Mouse (Mus musculus): ENCODE measurements around the gene Nenf. TPM values are rescaled to one million over a fixed set of nuclear protein-coding genes. Genes with fewer than 3 reads are reported as not detected.

Gene Nenf
- polyA plus RNA-seq, 1 experiment from 2014 or later: 70.5 TPM

DNA sequence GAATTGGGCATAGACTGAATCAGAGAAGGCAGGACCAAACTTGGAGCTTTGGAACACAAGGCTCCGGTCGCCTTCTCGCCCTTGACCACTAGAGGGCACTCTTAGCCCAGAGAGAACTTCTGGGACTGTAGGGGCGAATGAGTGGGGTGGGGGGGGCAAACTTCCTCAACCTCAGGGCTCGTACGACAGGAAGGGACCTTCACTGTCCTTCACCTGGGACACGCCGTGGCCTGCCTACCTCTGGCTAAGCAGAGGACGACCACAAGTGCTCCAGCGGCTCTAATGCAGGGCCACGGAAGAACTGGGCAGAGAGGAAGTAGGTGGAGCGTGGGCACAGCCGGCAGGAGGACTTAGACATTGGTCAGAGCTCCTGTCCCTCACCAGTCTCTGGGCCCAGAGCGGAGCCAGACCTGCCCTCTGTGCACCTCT lies 5.5 kb downstream of the Nenf start:
- H3K36me3 ChIP-seq (ENCODE audit: control insufficient read depth, insufficient read depth, low read length): no peaks in the 10 kb centered on the region
- peak; percentile 86 for ATAC-seq (ENCODE audit: low FRiP score)
- H3K4me3 ChIP-seq (ENCODE audit: low read depth, low read length): peak overlapping the region; percentile 48
- DNase-seq (ENCODE audit: low spot score, missing footprints): peak; percentile 98
- no peak overlapping the region for H3K27ac ChIP-seq (ENCODE audit: low read depth, low read length)
- no peaks in the 10 kb centered on the region for H3K9me3 ChIP-seq (ENCODE audit: control insufficient read depth, low read length)
- no peaks in the 10 kb centered on the region for H3K27me3 ChIP-seq (ENCODE audit: control insufficient read depth, insufficient read depth, low read length)
- 1% methylated on average over 14 of the region's 14 CpGs for WGBS
- H3K4me2 ChIP-seq: peak overlapping the region; percentile 44
- H3K4me1 ChIP-seq (ENCODE audit: control insufficient read depth, insufficient read depth, low read length): peaks cover 8% of the 10 kb centered on the region; the same call in 1 of the 2 replicates
- H3K9ac ChIP-seq (ENCODE audit: low read length): peak overlapping the region; percentile 56

DNA sequence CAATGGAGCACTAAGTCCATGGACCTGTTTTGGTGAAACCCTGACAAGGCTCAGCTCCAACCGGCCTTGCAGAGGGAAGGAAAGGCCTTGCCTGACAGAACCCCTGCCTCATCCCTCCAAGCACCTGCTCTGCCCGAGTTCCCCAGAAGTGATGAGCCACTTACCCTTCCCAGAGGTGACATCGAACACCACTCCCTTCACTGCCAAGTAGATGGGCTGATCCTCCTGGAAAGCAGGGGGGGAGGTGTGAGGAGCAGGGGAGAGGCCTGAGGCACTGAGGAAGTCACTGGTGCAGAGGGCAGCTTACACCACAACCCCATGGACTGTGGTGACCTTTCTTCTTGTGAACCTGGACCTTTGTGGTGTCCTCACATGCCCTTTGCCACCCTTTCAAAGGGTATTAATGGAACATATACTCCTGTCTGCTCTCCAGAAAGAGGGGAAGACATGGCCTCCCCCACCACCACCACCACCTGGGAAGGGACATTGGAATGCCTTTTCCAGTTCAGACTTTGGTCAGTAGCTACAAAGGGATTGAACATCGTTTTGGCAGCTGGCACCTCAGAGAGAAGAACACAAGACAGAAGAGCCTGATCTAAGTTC lies 6.6 kb downstream of the Nenf start:
- Histone ChIP-seq H3K4me1 (ENCODE audit: control insufficient read depth, insufficient read depth, low read length) (peaks cover 3% of the 10 kb centered on the region; the same call in 1 of the 2 replicates), H3K4me2 (no peak overlapping the region), H3K9me3 (ENCODE audit: control insufficient read depth, low read length) (no peaks in the 10 kb centered on the region), H3K27ac (ENCODE audit: low read depth, low read length) (no peak overlapping the region), H3K27me3 (ENCODE audit: control insufficient read depth, insufficient read depth, low read length) (no peaks in the 10 kb centered on the region), H3K9ac (ENCODE audit: low read length) (no peak overlapping the region), H3K4me3 (ENCODE audit: low read depth, low read length) (no peak overlapping the region), H3K36me3 (ENCODE audit: control insufficient read depth, insufficient read depth, low read length) (no peaks in the 10 kb centered on the region)
- ATAC-seq (ENCODE audit: low FRiP score): no peak
- 77% methylated on average over 4 of the region's 4 CpGs for WGBS
- no peak for DNase-seq (ENCODE audit: low spot score, missing footprints)

DNA sequence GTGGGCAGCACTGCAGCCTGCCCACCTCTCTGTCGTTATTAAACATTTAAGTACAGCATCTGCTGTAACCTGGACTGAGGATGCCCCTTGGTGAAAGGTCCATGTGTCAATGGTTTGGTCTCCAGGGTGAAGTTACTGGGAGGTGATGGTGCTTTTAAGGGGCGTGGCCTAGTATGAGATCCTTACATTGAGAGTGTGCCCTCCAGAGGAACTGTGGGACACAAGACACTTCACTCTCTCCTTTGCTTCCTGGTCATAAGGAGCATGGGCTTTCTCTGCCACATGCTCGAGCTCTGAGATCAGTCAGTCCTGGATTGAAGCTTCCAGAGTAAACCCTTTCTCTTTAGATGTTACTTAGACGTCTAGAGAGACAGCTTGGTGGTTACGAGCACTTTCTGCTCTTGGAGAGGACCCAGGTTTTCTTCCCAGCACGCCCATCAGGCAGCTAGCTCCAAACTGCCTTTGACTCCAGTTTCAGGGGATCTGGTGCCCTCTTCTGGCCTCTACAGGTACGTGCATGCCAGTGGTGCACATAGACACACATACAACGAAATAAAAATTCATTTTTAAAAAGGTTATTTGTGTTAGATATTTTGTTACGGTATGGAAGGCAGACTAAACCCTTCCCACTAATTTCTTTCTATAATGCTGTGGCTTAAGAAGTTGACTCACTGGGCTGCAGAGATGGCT lies 10.1 kb downstream of the Nenf start:
- 84% methylated on average over 9 of the region's 9 CpGs for WGBS
- no peaks in the 10 kb centered on the region for H3K36me3 ChIP-seq (ENCODE audit: control insufficient read depth, insufficient read depth, low read length)

DNA sequence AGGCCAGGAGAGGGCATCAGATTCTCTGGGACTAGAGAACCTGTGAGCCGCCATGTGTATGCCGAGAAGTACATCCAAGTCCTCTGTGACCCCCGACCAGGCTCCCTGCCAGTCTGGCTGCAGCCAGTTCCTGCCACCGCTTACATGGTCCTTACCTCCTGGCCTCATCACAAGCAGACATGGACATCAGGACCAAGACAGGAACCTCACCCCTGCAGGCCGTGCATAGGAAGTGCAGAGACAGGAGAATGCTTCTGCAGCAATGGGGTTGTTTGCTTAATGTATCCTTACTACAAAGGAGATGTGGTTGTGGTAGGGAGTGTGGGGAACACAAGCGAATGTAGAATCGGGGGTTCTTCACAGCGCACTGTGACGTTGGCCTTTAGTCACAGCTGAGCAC lies 11.7 kb downstream of the Nenf start:
- no peak overlapping the region for H3K27ac ChIP-seq (ENCODE audit: low read depth, low read length)
- WGBS: 89% methylated on average over 9 of the region's 9 CpGs
- no peaks in the 10 kb centered on the region for H3K9me3 ChIP-seq (ENCODE audit: control insufficient read depth, low read length)
- H3K4me3 ChIP-seq (ENCODE audit: low read depth, low read length): no peak overlapping the region
- ATAC-seq (ENCODE audit: low FRiP score) (no peak), DNase-seq (ENCODE audit: low spot score, missing footprints) (peak; percentile 85)
- no peaks in the 10 kb centered on the region for H3K4me1 ChIP-seq (ENCODE audit: control insufficient read depth, insufficient read depth, low read length)
- H3K4me2 ChIP-seq: no peak overlapping the region
- H3K27me3 ChIP-seq (ENCODE audit: control insufficient read depth, insufficient read depth, low read length): no peaks in the 10 kb centered on the region
- no peaks in the 10 kb centered on the region for H3K36me3 ChIP-seq (ENCODE audit: control insufficient read depth, insufficient read depth, low read length)
- no peak overlapping the region for H3K9ac ChIP-seq (ENCODE audit: low read length)

More for the DNA sequence above, 10.1 kb downstream of the Nenf start:
- Histone ChIP-seq H3K4me1 (ENCODE audit: control insufficient read depth, insufficient read depth, low read length) (peaks cover 3% of the 10 kb centered on the region; the same call in 1 of the 2 replicates), H3K27ac (ENCODE audit: low read depth, low read length) (no peak overlapping the region), H3K27me3 (ENCODE audit: control insufficient read depth, insufficient read depth, low read length) (no peaks in the 10 kb centered on the region), H3K4me3 (ENCODE audit: low read depth, low read length) (no peak overlapping the region), H3K9ac (ENCODE audit: low read length) (no peak overlapping the region), H3K9me3 (ENCODE audit: control insufficient read depth, low read length) (no peaks in the 10 kb centered on the region), H3K4me2 (no peak overlapping the region)
- peak; percentile 71 for DNase-seq (ENCODE audit: low spot score, missing footprints)
- ATAC-seq (ENCODE audit: low FRiP score): no peak

DNA sequence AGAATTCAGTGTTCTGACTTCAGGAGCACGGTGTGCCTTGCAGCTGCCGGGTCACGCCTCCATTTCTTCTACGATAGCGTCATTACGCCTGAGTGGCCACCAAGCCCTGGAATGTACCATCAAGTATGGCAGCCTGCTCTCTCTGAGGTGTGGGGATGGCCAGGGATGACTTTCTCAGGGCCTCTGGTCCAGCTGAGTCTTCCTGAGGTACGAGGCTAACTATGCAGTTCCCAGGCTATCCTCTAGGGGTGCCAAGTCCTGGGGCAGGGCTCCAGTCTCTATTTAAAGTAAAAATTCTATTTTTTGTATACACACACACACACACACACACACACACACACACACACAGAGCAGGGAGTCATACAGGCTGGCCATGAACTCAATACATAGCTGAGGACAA lies 12.4 kb downstream of the Nenf start:
- Histone ChIP-seq H3K36me3 (ENCODE audit: control insufficient read depth, insufficient read depth, low read length) (no peaks in the 10 kb centered on the region), H3K27me3 (ENCODE audit: control insufficient read depth, insufficient read depth, low read length) (no peaks in the 10 kb centered on the region), H3K4me1 (ENCODE audit: control insufficient read depth, insufficient read depth, low read length) (no peaks in the 10 kb centered on the region), H3K27ac (ENCODE audit: low read depth, low read length) (no peak overlapping the region), H3K9ac (ENCODE audit: low read length) (no peak overlapping the region), H3K4me2 (no peak overlapping the region), H3K4me3 (ENCODE audit: low read depth, low read length) (no peak overlapping the region), H3K9me3 (ENCODE audit: control insufficient read depth, low read length) (no peaks in the 10 kb centered on the region)
- DNase-seq (ENCODE audit: low spot score, missing footprints): peak; percentile 85
- WGBS: 64% methylated on average over 7 of the region's 7 CpGs
- no peak for ATAC-seq (ENCODE audit: low FRiP score)

DNA sequence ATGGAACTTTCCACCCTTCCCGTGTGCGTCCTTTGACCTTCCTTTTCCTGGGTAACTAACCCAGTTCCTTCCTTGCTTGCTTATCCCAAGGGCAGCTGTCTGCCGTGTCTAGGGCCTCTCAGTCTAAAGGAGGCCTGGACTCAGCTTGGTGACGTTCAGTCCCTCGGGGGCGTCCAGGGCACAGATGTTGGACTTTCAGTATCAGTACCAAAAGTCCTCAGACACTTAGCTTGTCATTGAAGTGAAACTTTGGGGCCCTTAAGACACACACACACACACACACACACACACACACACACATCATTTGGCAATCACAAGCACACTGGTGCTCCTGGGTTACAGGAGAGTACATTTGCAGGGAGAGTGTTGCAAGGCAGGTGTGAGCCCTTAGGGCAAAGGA lies 13.8 kb downstream of the Nenf start:
- Histone ChIP-seq H3K27ac (ENCODE audit: low read depth, low read length) (no peak overlapping the region), H3K4me2 (no peak overlapping the region), H3K4me1 (ENCODE audit: control insufficient read depth, insufficient read depth, low read length) (no peaks in the 10 kb centered on the region), H3K9me3 (ENCODE audit: control insufficient read depth, low read length) (no peaks in the 10 kb centered on the region), H3K4me3 (ENCODE audit: low read depth, low read length) (no peak overlapping the region), H3K9ac (ENCODE audit: low read length) (no peak overlapping the region), H3K27me3 (ENCODE audit: control insufficient read depth, insufficient read depth, low read length) (no peaks in the 10 kb centered on the region), H3K36me3 (ENCODE audit: control insufficient read depth, insufficient read depth, low read length) (no peaks in the 10 kb centered on the region)
- 77% methylated on average over 6 of the region's 6 CpGs for WGBS
- DNase-seq (ENCODE audit: low spot score, missing footprints) (no peak), ATAC-seq (ENCODE audit: low FRiP score) (no peak)

DNA sequence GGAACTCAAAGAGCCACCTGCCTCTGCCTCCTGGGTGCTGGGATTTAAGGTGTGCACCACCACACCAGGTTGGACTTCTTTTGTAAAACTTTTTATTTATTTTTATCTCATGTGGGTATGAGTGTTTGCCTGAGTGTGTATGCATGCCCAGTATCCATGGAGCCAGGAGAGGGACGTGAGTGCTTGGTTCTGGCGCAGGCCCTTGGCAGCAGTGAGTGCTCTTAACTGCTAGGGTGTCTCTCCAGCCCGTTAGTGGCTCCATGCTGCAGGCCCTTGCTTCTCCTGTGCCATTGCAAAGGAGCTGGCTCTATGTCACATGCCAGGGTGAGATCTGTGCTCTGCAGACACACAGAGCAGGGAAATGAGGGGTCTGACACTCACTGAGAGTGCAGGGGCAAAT lies 14.3 kb downstream of the Nenf start:
- 74% methylated on average over 3 of the region's 3 CpGs for WGBS
- Histone ChIP-seq H3K4me1 (ENCODE audit: control insufficient read depth, insufficient read depth, low read length) (no peaks in the 10 kb centered on the region), H3K9me3 (ENCODE audit: control insufficient read depth, low read length) (no peaks in the 10 kb centered on the region), H3K27me3 (ENCODE audit: control insufficient read depth, insufficient read depth, low read length) (no peaks in the 10 kb centered on the region), H3K36me3 (ENCODE audit: control insufficient read depth, insufficient read depth, low read length) (no peaks in the 10 kb centered on the region), H3K27ac (ENCODE audit: low read depth, low read length) (no peak overlapping the region), H3K9ac (ENCODE audit: low read length) (no peak overlapping the region), H3K4me2 (no peak overlapping the region), H3K4me3 (ENCODE audit: low read depth, low read length) (no peak overlapping the region)
- ATAC-seq (ENCODE audit: low FRiP score) (no peak), DNase-seq (ENCODE audit: low spot score, missing footprints) (no peak)

DNA sequence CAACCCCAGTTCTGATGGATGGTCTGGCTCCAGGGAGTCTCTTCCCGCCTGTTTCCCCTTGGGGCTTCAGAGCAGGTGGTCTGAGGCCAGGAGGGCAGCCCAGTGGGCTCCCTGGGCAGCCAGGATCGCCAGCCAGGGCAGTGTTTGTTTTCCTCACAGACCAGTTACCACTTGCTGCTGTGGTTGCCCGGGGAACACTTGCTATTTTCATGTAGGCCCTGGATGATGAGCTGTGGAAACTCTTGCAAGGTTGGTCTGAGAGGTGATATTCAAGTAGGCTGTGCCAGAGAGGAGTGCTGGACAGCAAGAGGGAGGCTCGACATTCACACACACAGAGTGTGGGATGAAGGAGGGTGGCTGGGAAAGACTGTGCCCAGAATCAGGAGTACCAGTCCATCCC lies 16.1 kb downstream of the Nenf start:
- Histone ChIP-seq H3K4me3 (ENCODE audit: low read depth, low read length) (no peak overlapping the region), H3K36me3 (ENCODE audit: control insufficient read depth, insufficient read depth, low read length) (no peaks in the 10 kb centered on the region), H3K9ac (ENCODE audit: low read length) (no peak overlapping the region), H3K27me3 (ENCODE audit: control insufficient read depth, insufficient read depth, low read length) (no peaks in the 10 kb centered on the region), H3K4me1 (ENCODE audit: control insufficient read depth, insufficient read depth, low read length) (no peaks in the 10 kb centered on the region), H3K4me2 (no peak overlapping the region), H3K27ac (ENCODE audit: low read depth, low read length) (no peak overlapping the region), H3K9me3 (ENCODE audit: control insufficient read depth, low read length) (no peaks in the 10 kb centered on the region)
- peak; percentile 83 for DNase-seq (ENCODE audit: low spot score, missing footprints)
- no peak for ATAC-seq (ENCODE audit: low FRiP score)
- 26% methylated on average over 4 of the region's 4 CpGs for WGBS

DNA sequence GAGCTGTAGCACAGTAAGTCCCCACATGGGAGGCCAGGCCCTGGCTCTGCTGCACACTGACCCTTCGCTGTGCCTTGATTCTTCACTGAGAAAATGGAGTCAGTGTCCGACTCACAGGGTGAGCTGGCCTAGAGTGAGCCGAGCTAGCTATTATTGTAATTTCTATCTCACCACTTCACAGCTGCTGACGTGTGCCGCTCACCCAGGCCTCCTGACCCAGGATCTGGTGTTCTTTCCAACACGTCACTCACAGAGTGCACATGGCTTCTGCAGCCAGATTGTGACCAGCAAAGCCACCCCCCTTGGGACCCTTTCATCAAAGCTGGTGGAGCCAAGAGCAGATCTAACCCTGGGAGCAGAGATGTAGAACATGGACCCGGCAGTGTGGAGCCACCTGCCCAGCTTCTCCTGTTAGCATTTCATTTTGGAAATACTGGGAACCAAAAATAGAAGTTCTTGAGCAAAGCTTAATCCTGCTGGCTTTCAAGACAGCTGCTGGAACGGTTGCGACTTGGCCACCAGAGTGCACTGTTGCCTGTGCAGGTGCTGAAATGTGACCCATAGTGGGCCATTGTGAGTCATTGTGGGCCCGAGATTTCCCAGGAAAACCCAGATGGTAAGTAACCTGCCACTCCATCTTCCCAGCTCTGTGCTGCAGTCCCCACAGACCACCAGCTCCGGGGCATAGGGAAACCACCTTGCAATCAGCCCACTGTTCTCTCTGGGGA lies 18.6 kb downstream of the Nenf start:
- H3K27me3 ChIP-seq (ENCODE audit: control insufficient read depth, insufficient read depth, low read length): no peaks in the 10 kb centered on the region
- no peaks in the 10 kb centered on the region for H3K9me3 ChIP-seq (ENCODE audit: control insufficient read depth, low read length)
- 59% methylated on average over 11 of the region's 11 CpGs for WGBS
- H3K9ac ChIP-seq (ENCODE audit: low read length): no peak overlapping the region
- H3K4me2 ChIP-seq: no peak overlapping the region
- ATAC-seq (ENCODE audit: low FRiP score) (peak; percentile 4; the same call in 1 of the 2 replicates), DNase-seq (ENCODE audit: low spot score, missing footprints) (peak; percentile 81)
- no peak overlapping the region for H3K4me3 ChIP-seq (ENCODE audit: low read depth, low read length)
- H3K27ac ChIP-seq (ENCODE audit: low read depth, low read length): no peak overlapping the region
- no peaks in the 10 kb centered on the region for H3K36me3 ChIP-seq (ENCODE audit: control insufficient read depth, insufficient read depth, low read length)
- H3K4me1 ChIP-seq (ENCODE audit: control insufficient read depth, insufficient read depth, low read length): no peaks in the 10 kb centered on the region

All from midbrain, embryonic 11.5 days (tissue).